Mouse (Mus musculus) thymus, adult 2 months (tissue): Measurements from ENCODE around the gene Pcp2. TPM values are rescaled to one million over a fixed set of nuclear protein-coding genes. Genes with fewer than 3 reads are reported as not detected.
A peak's percentile ranks its signal among the peaks of the same experiment; 100 is the strongest.

Source experiments
- DNase-seq: peaks from one replicate; pipeline ENCODE4 v3.0.0; 2021
- H3K27ac ChIP-seq: fragments of 200-500 bp; 2 replicates; pipeline ENCODE4 v1.5.1; 2012; ENCODE audit warnings: low read length, control low read depth; ENCODE audit not compliant: control insufficient read depth, insufficient read depth
- H3K27me3 ChIP-seq: fragments of 200-500 bp; 2 replicates; pipeline ENCODE4 v1.6.1; 2012; ENCODE audit warnings: mild to moderate bottlenecking, low read length, moderate library complexity, mixed read lengths; ENCODE audit not compliant: control insufficient read depth, insufficient read depth
- H3K36me3 ChIP-seq: fragments of 200-500 bp; 2 replicates; pipeline ENCODE4 v1.6.1; 2012; ENCODE audit warnings: mild to moderate bottlenecking, low read length, moderate library complexity; ENCODE audit not compliant: control insufficient read depth, insufficient read depth
- H3K4me1 ChIP-seq: fragments of 200-500 bp; replicated peaks from 2 replicates; pipeline ENCODE4 v1.6.1; 2012; ENCODE audit warnings: low read length; ENCODE audit not compliant: control insufficient read depth, insufficient read depth
- H3K4me3 ChIP-seq: fragments of 200-500 bp; 2 replicates; pipeline ENCODE4 v1.5.1; 2012; ENCODE audit warnings: mild to moderate bottlenecking, low read length, control low read depth, moderate library complexity; ENCODE audit not compliant: control insufficient read depth, insufficient read depth
- CTCF ChIP-seq: fragments of 200-500 bp; IDR thresholded peaks from 2 replicates; pipeline ENCODE4 v1.5.1; 2012; ENCODE audit warnings: mild to moderate bottlenecking, control low read depth, low read length, moderate library complexity, borderline replicate concordance; ENCODE audit not compliant: control insufficient read depth, poor library complexity, insufficient read depth; ENCODE audit errors: extremely low read depth
- POLR2A ChIP-seq: fragments of 200-500 bp; IDR thresholded peaks from 2 replicates; pipeline ENCODE4 v1.6.1; 2012; ENCODE audit warnings: mild to moderate bottlenecking, low read length, control low read depth, moderate library complexity; ENCODE audit not compliant: control insufficient read depth, poor library complexity, insufficient read depth; ENCODE audit errors: extremely low read depth
- WGBS: fragments of 180-500 bp; shearing (Covaris S2); methylation state at CpG from one replicate; pipeline ENCODE4 v1.1.7; 2018; 5-methylcytosine and 5-hydroxymethylcytosine counted together
- polyA plus RNA-seq: library from polyadenylated mRNA; depleted of rRNA; stranded (reverse); fragments of >200 nt; gene quantifications from 2 replicates; pipeline ENCODE4 v1.2.3, GENCODE M21; 2012

The Pcp2 gene
- polyA plus RNA-seq, 1 experiment = 0.84 TPM

- H3K27ac ChIP-seq = no peak overlapping the region
- H3K27me3 ChIP-seq = no peaks in the 10 kb centered on the region
- no peaks in the 10 kb centered on the region; the same call in 1 of the 2 replicates for H3K36me3 ChIP-seq
- DNase-seq = no peak
- WGBS = 61% methylated on average over 8 of the region's 8 CpGs
- TF ChIP-seq POLR2A (no peak), CTCF (no peak)
- no peak overlapping the region for H3K4me3 ChIP-seq
- peaks cover 9% of the 10 kb centered on the region for H3K4me1 ChIP-seq
Measured at GRCm38 (mm10) chr8:3622119-3622518, 3.2 kb downstream of the Pcp2 start.

GRCm38 (mm10) chr8:3621199-3621970 lies 4.0 kb downstream of the Pcp2 start, which contains the start of the genes Xab2 and Pet100:
Gene Xab2, minus strand, starts transcription at chr8:3621316.
Gene Pet100, plus strand, starts transcription at chr8:3621548.
- peaks cover 6% of the 10 kb centered on the region for H3K36me3 ChIP-seq
- H3K27me3 ChIP-seq = no peaks in the 10 kb centered on the region
- under 1% methylated on average over 37 of the region's 37 CpGs for WGBS
- H3K4me1 ChIP-seq = peaks cover 6% of the 10 kb centered on the region
- peak; percentile 96 for DNase-seq
- H3K4me3 ChIP-seq = peak within 1 kb of the TSS; percentile 54
- no peak for TF ChIP-seq POLR2A
- peak; percentile 21; the same call in 1 of the 2 replicates for TF ChIP-seq CTCF
- H3K27ac ChIP-seq = no peak within 1 kb of the TSS; the same call in 1 of the 2 replicates

GRCm38 (mm10) chr8:3609816-3610150 lies 15.6 kb downstream of the Pcp2 start:
- Histone ChIP-seq H3K27ac (no peak overlapping the region), H3K27me3 (no peaks in the 10 kb centered on the region), H3K4me1 (no peaks in the 10 kb centered on the region), H3K36me3 (peaks cover 27% of the 10 kb centered on the region), H3K4me3 (no peak overlapping the region)
- DNase-seq = no peak
- TF ChIP-seq CTCF (no peak), POLR2A (no peak)
- WGBS = 98% methylated on average over 6 of the region's 6 CpGs

GRCm38 (mm10) chr8:3609046-3609815 lies 16.1 kb downstream of the Pcp2 start:
- Histone ChIP-seq H3K4me3 (no peak overlapping the region), H3K36me3 (peaks cover 21% of the 10 kb centered on the region), H3K4me1 (no peaks in the 10 kb centered on the region), H3K27me3 (no peaks in the 10 kb centered on the region), H3K27ac (no peak overlapping the region)
- WGBS = 76% methylated on average over 12 of the region's 12 CpGs
- DNase-seq = no peak
- TF ChIP-seq POLR2A (no peak), CTCF (no peak)

DNA sequence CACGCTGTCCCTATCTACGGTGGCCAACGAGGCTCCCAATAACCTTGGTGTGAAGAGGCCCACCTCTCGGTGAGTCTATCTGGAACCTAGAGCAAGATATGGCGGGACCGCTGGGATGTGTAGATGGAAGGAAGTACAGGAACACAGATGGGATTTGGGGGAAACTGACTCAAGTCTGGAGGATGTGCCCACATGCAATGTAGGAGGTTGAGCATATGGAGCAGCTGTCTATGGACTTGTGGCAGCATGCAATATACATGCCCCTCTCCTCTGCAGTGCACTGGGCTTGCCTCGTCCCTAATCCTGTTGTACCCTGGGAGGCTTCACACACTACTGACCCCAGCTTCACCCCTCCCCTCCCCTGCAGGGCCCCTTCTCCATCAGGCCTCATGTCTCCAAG lies 17.5 kb downstream of the Pcp2 start:
- Histone ChIP-seq H3K27ac (no peak overlapping the region), H3K4me1 (no peaks in the 10 kb centered on the region), H3K27me3 (no peaks in the 10 kb centered on the region), H3K4me3 (no peak overlapping the region), H3K36me3 (peaks cover 10% of the 10 kb centered on the region)
- 97% methylated on average over 7 of the region's 7 CpGs for WGBS
- TF ChIP-seq POLR2A (no peak), CTCF (no peak)
- DNase-seq = no peak

DNA sequence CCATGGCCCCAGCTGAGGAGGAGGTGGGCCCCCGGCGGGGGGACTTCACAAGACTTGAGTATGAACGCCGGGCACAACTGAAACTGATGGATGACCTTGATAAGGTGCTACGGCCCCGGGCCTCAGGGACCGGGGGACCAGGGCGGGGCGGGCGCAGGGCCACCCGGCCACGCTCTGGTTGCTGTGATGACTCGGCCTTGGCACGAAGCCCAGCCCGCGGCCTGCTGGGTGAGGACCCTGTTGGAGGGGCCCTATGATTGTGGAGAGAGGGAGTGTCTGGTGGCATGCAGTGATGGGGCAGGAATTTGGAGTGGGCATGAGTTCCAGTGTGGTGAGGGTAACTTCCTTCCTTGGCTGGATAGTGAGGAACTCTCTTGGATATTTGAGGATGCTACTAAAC lies 18.8 kb downstream of the Pcp2 start:
- WGBS = 16% methylated on average over 16 of the region's 16 CpGs
- Histone ChIP-seq H3K27ac (no peak overlapping the region), H3K27me3 (no peaks in the 10 kb centered on the region), H3K4me1 (no peaks in the 10 kb centered on the region), H3K4me3 (no peak overlapping the region), H3K36me3 (peaks cover 4% of the 10 kb centered on the region)
- TF ChIP-seq CTCF = no peak
- TF ChIP-seq POLR2A = no peak
- no peak for DNase-seq

GRCm38 (mm10) chr8:3603439-3603838 lies 21.9 kb downstream of the Pcp2 start:
- H3K27me3 ChIP-seq = no peaks in the 10 kb centered on the region
- no peaks in the 10 kb centered on the region for H3K36me3 ChIP-seq
- H3K27ac ChIP-seq = no peak overlapping the region
- H3K4me1 ChIP-seq = no peaks in the 10 kb centered on the region
- WGBS = 94% methylated on average over 13 of the region's 13 CpGs
- TF ChIP-seq CTCF (no peak), POLR2A (no peak)
- DNase-seq = no peak
- H3K4me3 ChIP-seq = no peak overlapping the region
